Mouse (Mus musculus) CD8-positive naive resting alpha-beta T cell, adult 2 months (primary cell): ENCODE results near the gene Slamf8.

Experiments used
- DNase-seq, 2 experiments: peaks; one replicate each; pipeline ENCODE4 v3.0.0; 2022; ENCODE audit warnings: low read depth in 2 of 2, low spot score in 2 of 2

The Slamf8 gene

DNA sequence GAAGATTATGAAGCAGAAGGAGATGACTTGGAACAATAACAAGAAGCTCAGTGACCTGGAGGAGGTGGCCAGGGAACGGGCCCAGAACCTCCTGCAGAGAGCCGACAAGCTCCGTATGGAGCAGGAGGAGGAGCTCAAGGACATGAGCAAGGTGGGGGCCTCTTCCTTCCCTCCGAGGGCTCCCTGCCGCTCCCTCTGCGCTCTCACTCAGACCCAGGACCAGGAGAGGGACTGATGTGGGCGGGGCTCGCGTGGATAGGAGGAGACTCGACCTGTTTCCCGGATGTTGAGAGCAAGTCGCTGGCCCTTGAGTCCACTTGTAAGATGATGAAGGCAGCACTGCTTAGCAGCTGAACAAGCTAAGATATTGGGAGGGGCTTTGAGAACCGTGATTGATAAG, 57.8 kb downstream of the Slamf8 start:
- DNase-seq = no peak
